Mouse (Mus musculus): ENCODE results near the gene Hp.

GRCm38 (mm10) chr8:109544049-109544448 is 34.9 kb downstream of the Hp start:
- no peak for TF ChIP-seq POLR2A (IDR thresholded peaks at IDR 0.05; ENCODE audit: borderline replicate concordance, control insufficient read depth, low read depth, low read length)
- no peak for TF ChIP-seq CTCF (IDR thresholded peaks at IDR 0.05; ENCODE audit: control insufficient read depth, insufficient read depth, low read length)

All from bone marrow, adult 2 months (tissue).